Mouse (Mus musculus): ENCODE results near the gene Abhd12b.

DNA sequence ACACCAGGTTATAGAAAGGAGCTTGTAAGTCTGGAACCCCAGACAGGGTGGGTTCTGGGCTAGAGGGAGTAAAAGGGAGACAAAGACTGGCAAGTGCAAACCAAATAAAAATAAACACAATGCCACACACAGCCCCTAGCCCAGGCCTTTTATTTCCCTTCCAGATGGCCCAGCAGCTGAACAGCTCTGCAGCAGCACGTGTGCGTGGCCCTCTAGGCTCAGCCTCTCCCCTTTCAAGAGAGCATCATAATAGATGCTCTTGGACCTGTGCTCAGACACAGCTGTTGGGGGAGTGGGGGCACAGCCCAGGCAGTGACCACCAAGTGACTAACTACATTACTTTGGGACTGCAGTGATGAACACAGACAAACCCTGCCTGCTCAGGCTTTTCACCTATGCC is 45.8 kb upstream of the Abhd12b start:
- TF ChIP-seq CTCF (IDR thresholded peaks at IDR 0.05) (no peak), POLR2A (IDR thresholded peaks at IDR 0.05; ENCODE audit: insufficient read depth, low read depth, low read length) (no peak), EP300 (IDR thresholded peaks at IDR 0.05; ENCODE audit: insufficient read depth, low read depth, low read length) (no peak)

Data from heart, adult 2 months (tissue).